Mouse (Mus musculus) MEL (cell line): ENCODE data around the gene Zfp260.

Experiments used
- CTCF ChIP-seq, 3 experiments: IDR thresholded peaks in 2 of 3; conservative IDR thresholded peaks in 1 of 3; 2 replicates each; pipeline ENCODE4 v1.5.1; 2011 to 2012; ENCODE audit warnings: low read length in 3 of 3, low read depth in 2 of 3, mild to moderate bottlenecking in 2 of 3, improper control_type of control experiment in 1 of 3, inconsistent platforms in 1 of 3, mixed read lengths in 1 of 3, moderate library complexity in 1 of 3; ENCODE audit not compliant: control insufficient read depth in 1 of 3, insufficient read depth in 1 of 3, poor library complexity in 1 of 3, severe bottlenecking in 1 of 3
- GABPA ChIP-seq: IDR thresholded peaks from 2 replicates; pipeline ENCODE4 v1.6.1; 2012; ENCODE audit warnings: low read depth, mild to moderate bottlenecking, inconsistent platforms, low read length, improper control_type of control experiment, moderate library complexity
- GATA1 ChIP-seq: IDR thresholded peaks from 2 replicates; pipeline ENCODE4 v1.6.1; 2011; ENCODE audit warnings: low read depth, low read length, improper control_type of control experiment
- MXI1 ChIP-seq: IDR thresholded peaks from 2 replicates; pipeline ENCODE4 v1.6.1; 2011; ENCODE audit warnings: mild to moderate bottlenecking, low read depth, low read length, improper control_type of control experiment
- UBTF ChIP-seq: IDR thresholded peaks from 2 replicates; pipeline ENCODE4 v1.6.1; 2012; ENCODE audit warnings: low read depth, mild to moderate bottlenecking, inconsistent platforms, low read length, improper control_type of control experiment, moderate library complexity, borderline replicate concordance; ENCODE audit not compliant: insufficient read depth
- ZNF384 ChIP-seq: IDR thresholded peaks from 2 replicates; pipeline ENCODE4 v1.6.1; 2012; ENCODE audit warnings: low read depth, mild to moderate bottlenecking, inconsistent platforms, low read length, improper control_type of control experiment

DNA sequence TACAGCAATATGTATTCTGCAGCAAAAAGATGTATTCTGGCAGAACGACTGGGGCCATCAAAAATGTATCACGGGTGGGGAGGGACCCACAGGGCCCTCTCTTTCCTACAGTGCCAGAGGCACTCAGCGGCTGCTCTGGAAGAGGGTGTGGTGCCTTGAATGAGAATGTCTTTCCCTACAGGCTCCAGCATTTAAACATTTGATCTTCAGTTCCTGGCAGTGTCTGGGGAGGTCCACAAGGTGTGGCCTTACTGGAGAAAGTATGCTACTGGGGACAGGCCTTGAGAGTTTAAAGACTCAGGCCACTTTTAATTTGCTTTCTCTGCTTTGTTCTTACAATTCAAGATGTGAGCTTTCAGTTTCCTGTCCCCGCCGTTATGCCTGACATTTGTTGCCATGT, 21.5 kb downstream of the Zfp260 start:
- TF ChIP-seq ZNF384 (no peak), CTCF (IDR thresholded peaks at IDR 0.05 in 2 of 3, conservative IDR thresholded peaks at IDR 0.05 in 1 of 3; ENCODE audit: control insufficient read depth in 1 of 3, insufficient read depth in 1 of 3, low read depth in 2 of 3, low read length in 3 of 3, poor library complexity in 1 of 3, severe bottlenecking in 1 of 3) (no peak), GATA1 (no peak), GABPA (no peak), UBTF (no peak), MXI1 (no peak)
